Mouse (Mus musculus): ENCODE measurements at regions not wholly inside any gene's neighbourhood (a gene's known extent, or its start where the extent isn't known, plus 50 kb on each side); places are given as distances from the start of the nearest gene placed in this dataset.

DNA sequence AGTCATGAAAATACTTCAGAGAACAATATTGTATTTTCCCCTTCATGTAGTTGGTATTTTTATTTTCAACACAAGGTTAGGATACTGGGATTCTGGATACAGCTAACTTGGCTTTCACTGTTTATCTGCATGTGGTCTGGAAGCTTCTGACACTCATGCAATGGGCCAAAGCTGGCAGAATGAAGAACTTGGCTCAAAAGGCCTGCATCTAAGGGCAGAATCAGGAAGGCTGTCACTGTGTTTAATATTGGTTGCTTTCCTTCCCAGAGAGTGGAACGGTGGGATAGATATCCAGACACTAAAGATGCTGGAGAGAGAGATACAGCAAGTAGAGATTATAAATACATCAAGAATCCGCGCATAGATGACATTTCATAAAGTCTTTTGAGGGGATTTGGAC lies 645.4 kb downstream of the Actr3 start:
- DNase-seq (ENCODE audit: low spot score) (no peak), ATAC-seq (no peak)
- Histone ChIP-seq H3K36me3 (ENCODE audit: insufficient read depth, low read length) (no peaks in the 10 kb centered on the region), H3K9me3 (ENCODE audit: low read length) (no peaks in the 10 kb centered on the region), H3K4me2 (replicated peaks; ENCODE audit: low read depth, low read length) (no peak overlapping the region), H3K4me1 (ENCODE audit: insufficient read depth, low read depth, low read length) (no peaks in the 10 kb centered on the region), H3K27me3 (replicated peaks; ENCODE audit: insufficient read depth, low read length) (no peaks in the 10 kb centered on the region), H3K9ac (replicated peaks; ENCODE audit: low read depth) (no peak overlapping the region), H3K4me3 (ENCODE audit: low read depth, low read length) (no peak overlapping the region), H3K27ac (ENCODE audit: low read length) (no peak overlapping the region)
- WGBS = 66% methylated on average over 3 of the region's 3 CpGs
- TF ChIP-seq CTCF (IDR thresholded peaks at IDR 0.05) (no peak), EP300 (IDR thresholded peaks at IDR 0.05) (no peak)

DNA sequence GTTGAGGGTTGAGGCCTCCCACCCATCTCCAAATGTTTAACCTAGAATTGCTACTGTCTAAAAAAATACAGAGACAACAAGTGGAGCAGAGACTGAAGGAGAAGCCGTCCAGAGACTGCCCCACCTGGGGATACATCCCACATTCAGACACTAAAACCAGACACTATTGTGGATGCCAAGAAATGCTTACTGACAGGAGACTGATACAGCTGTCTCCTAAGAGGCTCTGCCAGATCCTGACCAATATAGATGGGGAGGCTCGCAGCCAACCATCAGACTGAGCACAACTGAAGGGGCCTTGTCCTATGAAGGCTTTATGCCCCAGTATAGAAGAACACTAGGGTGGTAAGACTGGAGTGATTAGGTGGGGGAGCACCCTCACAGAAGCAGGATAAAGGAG lies 652.5 kb downstream of the Actr3 start:
- WGBS = 70% methylated on average over 2 of the region's 2 CpGs
- H3K4me1 ChIP-seq (ENCODE audit: insufficient read depth, low read depth, low read length) = no peaks in the 10 kb centered on the region
- no peak overlapping the region for H3K4me2 ChIP-seq (replicated peaks; ENCODE audit: low read depth, low read length)
- no peaks in the 10 kb centered on the region for H3K36me3 ChIP-seq (ENCODE audit: insufficient read depth, low read length)
- H3K27me3 ChIP-seq (replicated peaks; ENCODE audit: insufficient read depth, low read length) = no peaks in the 10 kb centered on the region
- no peak overlapping the region for H3K4me3 ChIP-seq (ENCODE audit: low read depth, low read length)
- H3K9ac ChIP-seq (replicated peaks; ENCODE audit: low read depth) = no peak overlapping the region
- H3K9me3 ChIP-seq (ENCODE audit: low read length) = no peaks in the 10 kb centered on the region
- ATAC-seq = no peak
- TF ChIP-seq EP300 (IDR thresholded peaks at IDR 0.05) (no peak), CTCF (IDR thresholded peaks at IDR 0.05) (no peak)
- no peak for DNase-seq (ENCODE audit: low spot score)
- H3K27ac ChIP-seq (ENCODE audit: low read length) = no peak overlapping the region

DNA sequence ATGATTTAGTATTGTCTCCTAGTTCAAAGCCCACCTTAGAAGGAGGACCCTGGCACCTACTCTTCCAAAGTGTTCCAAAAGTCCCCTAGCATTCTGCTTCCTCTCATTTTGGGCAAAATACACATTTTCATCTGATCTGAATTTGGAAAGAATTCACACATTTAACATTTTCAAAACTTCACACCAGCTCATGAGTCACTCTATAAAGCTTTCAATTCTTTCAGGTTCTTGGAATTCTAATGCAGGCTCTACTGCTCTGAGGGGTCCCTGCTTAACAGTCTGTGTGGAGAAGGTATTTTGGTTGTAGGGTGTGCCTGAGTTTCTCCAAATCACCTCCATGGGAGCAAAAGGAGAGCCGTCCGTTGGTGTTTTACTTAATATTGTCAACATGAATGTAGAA lies 657.8 kb downstream of the Actr3 start:
- H3K27me3 ChIP-seq (replicated peaks; ENCODE audit: insufficient read depth, low read length) = no peaks in the 10 kb centered on the region
- H3K4me1 ChIP-seq (ENCODE audit: insufficient read depth, low read depth, low read length) = no peaks in the 10 kb centered on the region
- WGBS = 94% methylated on average over 2 of the region's 2 CpGs
- no peak for DNase-seq (ENCODE audit: low spot score)
- no peak overlapping the region for H3K27ac ChIP-seq (ENCODE audit: low read length)
- no peaks in the 10 kb centered on the region for H3K9me3 ChIP-seq (ENCODE audit: low read length)
- no peak for ATAC-seq
- no peak overlapping the region for H3K4me2 ChIP-seq (replicated peaks; ENCODE audit: low read depth, low read length)
- no peaks in the 10 kb centered on the region for H3K36me3 ChIP-seq (ENCODE audit: insufficient read depth, low read length)
- no peak overlapping the region for H3K4me3 ChIP-seq (ENCODE audit: low read depth, low read length)
- no peak overlapping the region for H3K9ac ChIP-seq (replicated peaks; ENCODE audit: low read depth)
- TF ChIP-seq CTCF (IDR thresholded peaks at IDR 0.05) = no peak
- TF ChIP-seq EP300 (IDR thresholded peaks at IDR 0.05) = no peak

DNA sequence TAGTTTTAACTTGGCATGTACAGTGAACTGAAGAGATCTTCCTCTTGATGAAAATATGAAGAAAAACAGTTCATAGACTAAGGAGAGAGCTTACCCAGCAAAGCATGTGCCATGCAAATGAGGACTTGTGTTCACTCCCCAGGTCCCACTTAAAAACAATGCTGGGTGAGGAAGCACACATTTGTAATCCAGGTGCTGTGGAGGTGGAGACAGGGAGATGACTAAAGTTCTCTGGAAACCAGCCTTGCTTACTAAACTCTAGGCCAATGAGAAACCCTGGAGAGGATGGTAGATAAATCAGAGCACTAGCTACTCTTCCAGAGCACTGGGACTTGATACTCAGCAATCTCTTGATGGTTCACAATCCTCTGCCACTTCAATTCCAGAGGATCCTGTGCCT lies 678.8 kb downstream of the Actr3 start:
- H3K27ac ChIP-seq (ENCODE audit: low read length) = no peak overlapping the region
- DNase-seq (ENCODE audit: low spot score) (no peak), ATAC-seq (no peak)
- H3K27me3 ChIP-seq (replicated peaks; ENCODE audit: insufficient read depth, low read length) = no peaks in the 10 kb centered on the region
- TF ChIP-seq CTCF (IDR thresholded peaks at IDR 0.05) (no peak), EP300 (IDR thresholded peaks at IDR 0.05) (no peak)
- no peaks in the 10 kb centered on the region for H3K4me1 ChIP-seq (ENCODE audit: insufficient read depth, low read depth, low read length)
- H3K9ac ChIP-seq (replicated peaks; ENCODE audit: low read depth) = no peak overlapping the region
- no peaks in the 10 kb centered on the region for H3K9me3 ChIP-seq (ENCODE audit: low read length)
- no peak overlapping the region for H3K4me2 ChIP-seq (replicated peaks; ENCODE audit: low read depth, low read length)
- no peaks in the 10 kb centered on the region for H3K36me3 ChIP-seq (ENCODE audit: insufficient read depth, low read length)
- no peak overlapping the region for H3K4me3 ChIP-seq (ENCODE audit: low read depth, low read length)

DNA sequence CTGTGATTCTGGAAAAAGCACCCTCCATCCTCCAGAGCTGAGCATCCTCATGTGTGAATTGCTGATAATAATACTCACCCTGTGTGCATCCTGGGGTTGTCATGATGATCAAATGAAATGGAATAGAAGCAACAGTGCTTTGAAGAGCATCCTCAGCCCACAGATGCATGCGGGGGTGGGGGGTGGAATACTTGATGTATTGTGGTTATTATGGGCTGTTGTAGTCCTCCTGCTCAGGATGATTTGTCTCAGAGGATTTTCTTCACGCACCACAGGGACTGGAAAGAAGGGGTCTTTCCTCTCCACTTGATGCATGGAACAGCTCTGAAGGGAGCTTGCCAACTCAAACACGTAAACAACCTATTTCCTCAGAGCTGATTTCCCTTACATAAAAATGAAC lies 694.4 kb upstream of the Dpp10 start:
- Histone ChIP-seq H3K9me3 (ENCODE audit: low read length) (no peaks in the 10 kb centered on the region), H3K4me2 (replicated peaks; ENCODE audit: low read depth, low read length) (no peak overlapping the region), H3K4me1 (ENCODE audit: insufficient read depth, low read depth, low read length) (no peaks in the 10 kb centered on the region), H3K27ac (ENCODE audit: low read length) (no peak overlapping the region), H3K36me3 (ENCODE audit: insufficient read depth, low read length) (no peaks in the 10 kb centered on the region), H3K27me3 (replicated peaks; ENCODE audit: insufficient read depth, low read length) (no peaks in the 10 kb centered on the region), H3K9ac (replicated peaks; ENCODE audit: low read depth) (no peak overlapping the region), H3K4me3 (ENCODE audit: low read depth, low read length) (no peak overlapping the region)
- WGBS = 43% methylated on average over 3 of the region's 3 CpGs
- no peak for DNase-seq (ENCODE audit: low spot score)
- TF ChIP-seq CTCF (IDR thresholded peaks at IDR 0.05) (no peak), EP300 (IDR thresholded peaks at IDR 0.05) (no peak)
- ATAC-seq = no peak

DNA sequence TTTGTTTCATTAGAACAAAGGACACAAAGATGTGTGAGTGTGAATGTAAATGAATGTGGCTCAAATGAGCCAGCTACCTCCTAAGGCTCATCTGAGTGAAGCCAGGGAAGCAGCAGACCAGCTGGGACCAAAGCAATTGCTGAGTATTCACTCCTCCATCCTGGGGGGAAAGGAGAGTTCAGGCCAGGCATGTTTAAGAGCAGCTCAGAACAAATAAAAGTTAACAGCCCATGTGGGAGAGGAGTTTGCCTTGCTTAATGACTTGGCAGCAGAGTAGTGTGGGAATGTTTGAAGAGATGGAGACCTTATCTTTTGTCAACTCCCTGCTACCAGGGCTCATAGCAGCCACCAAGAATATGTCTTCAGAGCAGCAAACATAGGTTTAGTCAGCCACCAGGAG lies 685.0 kb upstream of the Dpp10 start:
- Histone ChIP-seq H3K27me3 (replicated peaks; ENCODE audit: insufficient read depth, low read length) (no peaks in the 10 kb centered on the region), H3K4me3 (ENCODE audit: low read depth, low read length) (no peak overlapping the region), H3K4me2 (replicated peaks; ENCODE audit: low read depth, low read length) (no peak overlapping the region), H3K4me1 (ENCODE audit: insufficient read depth, low read depth, low read length) (no peaks in the 10 kb centered on the region), H3K36me3 (ENCODE audit: insufficient read depth, low read length) (no peaks in the 10 kb centered on the region), H3K9ac (replicated peaks; ENCODE audit: low read depth) (no peak overlapping the region), H3K27ac (ENCODE audit: low read length) (no peak overlapping the region), H3K9me3 (ENCODE audit: low read length) (no peaks in the 10 kb centered on the region)
- DNase-seq (ENCODE audit: low spot score) = no peak
- TF ChIP-seq EP300 (IDR thresholded peaks at IDR 0.05) (no peak), CTCF (IDR thresholded peaks at IDR 0.05) (no peak)
- no peak for ATAC-seq

DNA sequence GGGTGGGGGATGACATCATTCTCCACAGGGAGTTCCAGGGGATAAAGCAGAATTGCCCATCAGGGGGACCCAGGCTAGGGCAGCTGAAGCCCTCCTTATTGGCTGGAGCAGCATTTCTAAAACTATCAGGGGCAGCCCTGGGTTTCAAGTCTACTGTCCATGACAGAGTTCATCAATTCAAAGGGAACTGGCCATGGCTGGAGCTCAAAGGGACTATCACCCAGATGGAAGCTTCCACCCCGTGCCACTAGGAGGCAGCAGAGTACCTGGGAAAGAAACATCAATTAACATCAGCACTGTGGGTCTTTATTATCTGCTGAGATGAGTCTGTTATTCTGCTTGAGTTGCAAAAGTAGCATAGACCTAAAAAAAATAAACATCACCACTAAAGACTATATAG lies 672.7 kb upstream of the Dpp10 start:
- no peak overlapping the region for H3K9ac ChIP-seq (replicated peaks; ENCODE audit: low read depth)
- H3K36me3 ChIP-seq (ENCODE audit: insufficient read depth, low read length) = no peaks in the 10 kb centered on the region
- H3K27me3 ChIP-seq (replicated peaks; ENCODE audit: insufficient read depth, low read length) = no peaks in the 10 kb centered on the region
- H3K9me3 ChIP-seq (ENCODE audit: low read length) = no peaks in the 10 kb centered on the region
- H3K4me2 ChIP-seq (replicated peaks; ENCODE audit: low read depth, low read length) = no peak overlapping the region
- DNase-seq (ENCODE audit: low spot score) (peak; percentile 5), ATAC-seq (no peak)
- H3K4me3 ChIP-seq (ENCODE audit: low read depth, low read length) = no peak overlapping the region
- no peak overlapping the region for H3K27ac ChIP-seq (ENCODE audit: low read length)
- H3K4me1 ChIP-seq (ENCODE audit: insufficient read depth, low read depth, low read length) = no peaks in the 10 kb centered on the region
- 4% methylated on average over 1 of the region's 1 CpGs for WGBS
- no peak for TF ChIP-seq EP300 (IDR thresholded peaks at IDR 0.05)
- TF ChIP-seq CTCF (IDR thresholded peaks at IDR 0.05) = peak; percentile 70
